Mouse (Mus musculus): Measurements from ENCODE around the gene Tprg.

- TF ChIP-seq POLR2A (IDR thresholded peaks at IDR 0.05; ENCODE audit: low read depth, low read length): no peak
- no peak for TF ChIP-seq CTCF (IDR thresholded peaks at IDR 0.05; ENCODE audit: borderline replicate concordance, insufficient read depth, low read length)
Measured at GRCm38 (mm10) chr16:25263520-25264149, 23.0 kb upstream of the Tprg start.

Measured in embryonic fibroblast, embryonic 13.5 days (primary cell).